Mouse (Mus musculus) induced T-regulatory cell, adult 2 months (primary cell): Measurements from ENCODE around the gene Dnajc5g.

Experiments used
- DNase-seq: peaks from one replicate; pipeline ENCODE4 v3.0.0-alpha.2; 2012; ENCODE audit warnings: low read depth

Gene Dnajc5g

GRCm38 (mm10) chr5:31108000-31108490 is 2.0 kb downstream of the Dnajc5g start, which contains the start of gene Slc30a3:
Slc30a3 (minus strand) TSS chr5:31108237.
- no peak for DNase-seq

DNA sequence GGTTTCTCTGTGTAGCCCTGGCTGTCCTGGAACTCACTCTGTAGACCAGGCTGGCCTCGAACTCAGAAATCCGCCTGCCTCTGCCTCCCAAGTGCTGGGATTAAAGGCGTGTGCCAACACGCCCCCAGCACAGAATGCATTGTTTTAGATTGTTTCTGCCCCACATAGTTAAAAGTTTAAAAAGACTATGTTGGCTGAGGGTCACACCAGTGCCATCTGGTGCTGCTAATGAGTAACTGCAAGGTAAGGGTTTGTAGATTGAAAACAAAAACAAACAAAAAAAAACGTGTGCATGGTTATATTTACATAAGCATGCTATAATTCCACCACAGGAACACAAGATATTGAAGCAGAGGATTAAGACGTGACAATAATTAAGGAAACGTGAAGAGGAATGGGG is 4.7 kb downstream of the Dnajc5g start:
- DNase-seq, result peak; percentile 51

- no peak for DNase-seq
These were observed 10.3 kb downstream of the Dnajc5g start, which contains the start of gene Trim54 for GRCm38 (mm10) chr5:31116354-31116753. Trim54 (plus strand) TSS chr5:31116712.

- no peak for DNase-seq
These were observed 10.8 kb downstream of the Dnajc5g start for GRCm38 (mm10) chr5:31116912-31117311.

DNA sequence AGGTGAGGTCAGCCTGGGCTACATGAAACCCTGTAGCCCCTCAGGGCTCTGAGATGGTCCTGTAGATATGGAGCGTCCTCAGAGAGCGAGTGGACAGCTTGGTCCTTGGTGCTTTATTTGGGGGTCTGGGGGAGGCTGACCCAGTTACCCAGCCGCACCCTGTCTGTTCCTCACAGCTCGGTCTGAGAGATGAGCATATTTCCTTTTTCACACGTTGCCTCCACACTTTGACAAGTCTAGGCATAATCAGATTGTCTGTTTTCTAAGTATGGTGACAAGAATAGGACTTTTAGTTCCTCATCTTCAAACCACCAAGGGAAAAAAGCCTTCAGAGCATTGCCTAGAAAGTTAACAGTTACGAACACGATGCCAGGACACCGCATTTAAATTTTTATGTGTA is 15.0 kb downstream of the Dnajc5g start:
- DNase-seq, result no peak

GRCm38 (mm10) chr5:31123481-31123880 is 17.4 kb downstream of the Dnajc5g start:
- DNase-seq, result no peak

DNA sequence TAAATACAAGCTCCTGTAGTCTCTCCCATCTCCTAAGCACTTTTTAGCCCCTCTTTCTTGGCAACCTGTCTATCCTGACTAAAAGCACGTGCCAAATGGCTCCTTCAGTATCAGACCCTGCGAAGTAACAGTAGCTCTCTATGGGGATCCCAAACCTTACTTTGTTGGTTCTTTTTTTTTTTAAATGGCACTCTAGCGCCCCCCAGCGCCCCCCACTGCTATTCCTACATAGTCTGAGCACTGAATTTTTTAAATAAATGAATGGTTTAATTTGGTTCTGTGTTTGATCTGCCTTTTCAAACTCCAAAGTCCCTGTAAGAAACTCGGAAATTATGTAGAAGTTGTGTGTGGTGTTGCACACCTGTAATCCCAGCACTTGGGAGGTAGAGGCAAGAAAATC is 20.0 kb downstream of the Dnajc5g start:
- peak; percentile 23 for DNase-seq

GRCm38 (mm10) chr5:31136730-31137424 is 30.8 kb downstream of the Dnajc5g start:
- no peak for DNase-seq

DNA sequence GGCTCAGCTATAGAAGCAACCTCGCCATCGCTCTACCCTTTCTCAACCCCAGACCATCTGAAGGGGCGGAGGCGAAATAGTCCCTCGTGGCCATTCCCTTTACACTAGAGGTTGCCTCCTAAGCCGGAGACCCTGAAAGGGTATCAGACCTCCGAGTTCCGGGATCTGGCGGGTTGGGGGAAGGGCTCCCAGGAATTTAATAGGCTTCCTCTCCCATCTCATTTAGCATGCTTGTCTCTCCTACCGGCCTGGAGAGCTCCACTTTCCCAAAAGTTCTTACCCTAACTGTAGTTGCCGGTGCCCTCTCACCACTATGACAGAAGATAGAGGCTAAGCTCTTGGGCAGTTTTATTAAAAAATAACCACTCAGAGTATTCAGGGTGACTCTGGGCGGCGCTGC is 31.6 kb downstream of the Dnajc5g start:
- DNase-seq, result no peak

DNA sequence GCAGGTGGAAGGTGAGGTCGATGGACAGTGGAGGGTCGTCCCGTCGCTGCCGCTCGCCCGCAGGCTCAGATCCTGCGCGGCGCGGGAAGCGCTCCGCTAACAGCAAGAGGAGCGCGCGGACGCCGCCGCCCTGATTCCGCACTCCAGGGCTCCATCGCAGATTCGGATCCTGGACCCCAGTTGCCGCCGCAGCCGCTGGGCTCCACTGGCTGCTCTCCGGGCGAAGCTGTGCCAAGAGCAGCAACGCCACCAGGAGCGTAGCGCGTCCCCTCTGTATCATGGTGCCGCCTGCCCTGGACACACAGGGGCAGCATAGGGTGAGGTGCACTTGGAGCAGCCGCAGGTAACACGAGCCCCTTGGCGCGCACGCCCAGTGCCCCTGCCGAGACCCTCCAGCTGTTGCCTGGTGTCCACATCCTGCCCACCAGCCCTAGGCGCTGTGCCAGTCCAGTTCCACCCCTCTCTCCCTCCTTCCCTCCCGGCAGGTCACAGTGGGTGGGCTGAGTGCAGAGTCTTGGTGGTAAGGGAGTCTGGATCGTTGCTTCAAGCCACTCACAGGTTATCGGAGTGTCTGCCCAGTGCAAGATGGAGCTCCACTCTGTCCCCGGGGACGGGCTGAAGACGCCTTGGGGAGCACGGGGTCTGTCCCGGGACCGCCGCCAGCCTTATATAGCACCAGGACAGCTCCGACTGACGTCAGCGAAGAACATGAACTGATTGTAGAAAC is 32.3 kb downstream of the Dnajc5g start, which contains the start of gene Ucn:
Gene Ucn (minus strand): TSS at position 589 of the 727 bp plus-strand sequence.
- no peak for DNase-seq

GRCm38 (mm10) chr5:31138968-31139425 is 32.9 kb downstream of the Dnajc5g start:
- no peak for DNase-seq

DNA sequence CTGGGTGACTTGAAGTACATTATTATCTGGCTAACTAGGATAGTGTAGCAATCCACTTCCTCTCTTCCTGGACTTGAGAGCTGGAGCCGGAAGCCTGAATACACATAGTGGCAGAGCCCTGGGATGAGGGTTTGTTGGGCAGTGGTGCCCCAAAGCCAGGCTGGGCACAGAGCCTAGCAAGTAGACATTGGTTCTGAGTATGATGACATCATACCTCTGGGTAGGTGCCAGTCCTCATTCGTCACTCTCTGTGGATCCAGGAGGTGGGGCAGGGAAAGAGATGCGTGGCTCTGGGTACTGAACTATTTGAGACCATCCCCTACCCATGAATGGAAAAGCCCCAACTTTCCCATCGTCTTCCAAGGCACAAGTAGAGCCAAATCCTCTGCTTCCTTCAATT is 43.7 kb downstream of the Dnajc5g start:
- no peak for DNase-seq

- no peak for DNase-seq
These were observed 45.7 kb downstream of the Dnajc5g start for GRCm38 (mm10) chr5:31151746-31152145.

- DNase-seq, result no peak
These were observed 47.5 kb downstream of the Dnajc5g start for GRCm38 (mm10) chr5:31153516-31154151.

GRCm38 (mm10) chr5:31154152-31154553 is 48.1 kb downstream of the Dnajc5g start, which contains the start of gene Mpv17:
Mpv17 (minus strand) TSS chr5:31154251.
- peak; percentile 85 for DNase-seq
